Mouse (Mus musculus): ENCODE results near the gene BC005624.

- TF ChIP-seq POLR2A (IDR thresholded peaks at IDR 0.05; ENCODE audit: insufficient read depth, low read length) = no peak
- TF ChIP-seq CTCF (IDR thresholded peaks at IDR 0.05; ENCODE audit: low read depth, low read length) = no peak
- no peak for TF ChIP-seq EP300 (IDR thresholded peaks at IDR 0.05; ENCODE audit: insufficient read depth, low read depth, low read length)
These were observed 56.8 kb downstream of the BC005624 start for GRCm38 (mm10) chr2:30925181-30925580.
